ENCODE assay signal across 8 mouse cellular contexts in the genomic region with DNA sequence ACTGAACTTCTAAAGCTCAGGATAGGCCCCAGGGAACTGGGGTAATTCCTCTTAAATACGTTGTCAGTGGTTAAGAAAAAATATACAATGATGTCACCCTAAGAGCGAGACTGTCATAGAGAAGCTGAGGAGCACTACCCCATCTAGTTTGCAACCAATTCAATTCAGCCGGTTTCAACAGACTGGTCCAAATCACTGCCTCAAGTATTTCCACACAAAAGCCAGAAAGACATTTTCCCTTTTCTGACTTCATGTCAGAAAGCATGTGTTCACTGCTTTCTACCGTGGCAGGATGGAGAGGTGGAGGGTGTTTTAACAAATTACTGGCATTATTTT. TPM values are rescaled to one million over a fixed set of nuclear protein-coding genes. Genes with fewer than 3 reads are reported as not detected.
DNase-seq lines count a peak whose midpoint lies in the region; ATAC-seq and TF ChIP-seq lines count a peak whose summit lies in the region.

No protein-coding gene starts in this region.

- H3K9ac ChIP-seq in lung, embryonic 16.5 days (ENCODE audit: low read length), result peak overlapping the region; percentile 81
- peak overlapping the region; percentile 98 for H3K9ac ChIP-seq in embryonic facial prominence, embryonic 14.5 days (ENCODE audit: low read depth, low read length)
- H3K9ac ChIP-seq in limb, embryonic 14.5 days (ENCODE audit: low read depth, low read length, severe bottlenecking), result peak overlapping the region; percentile 98
- H3K9ac ChIP-seq in stomach, embryonic 14.5 days (replicated peaks; ENCODE audit: low read depth, low read length), result peak overlapping the region; percentile 89

- no peaks in the 10 kb centered on the region for H3K36me3 ChIP-seq in lung, embryonic 16.5 days (ENCODE audit: control insufficient read depth, insufficient read depth, low read length)
- H3K36me3 ChIP-seq in embryonic facial prominence, embryonic 14.5 days (ENCODE audit: control insufficient read depth, insufficient read depth, low read length), result no peaks in the 10 kb centered on the region
- H3K36me3 ChIP-seq in limb, embryonic 14.5 days (ENCODE audit: control insufficient read depth, insufficient read depth, low read length), result no peaks in the 10 kb centered on the region
- no peaks in the 10 kb centered on the region for H3K36me3 ChIP-seq in stomach, embryonic 14.5 days (ENCODE audit: control insufficient read depth, insufficient read depth, low read length)

- peak overlapping the region; percentile 69 for H3K4me3 ChIP-seq in lung, embryonic 16.5 days (ENCODE audit: low read length)
- H3K4me3 ChIP-seq in embryonic facial prominence, embryonic 14.5 days (ENCODE audit: low read depth, low read length), result peak overlapping the region; percentile 79
- H3K4me3 ChIP-seq in limb, embryonic 14.5 days (replicated peaks; ENCODE audit: low read length), result peak overlapping the region; percentile 77
- peak overlapping the region; percentile 63 for H3K4me3 ChIP-seq in stomach, embryonic 14.5 days (ENCODE audit: low read depth, low read length)

- ATAC-seq in lung, embryonic 16.5 days (ENCODE audit: low read depth), result no peak
- ATAC-seq in embryonic facial prominence, embryonic 14.5 days (ENCODE audit: low read depth), result peak; percentile 35; the same call in 1 of the 2 replicates
- no peak for ATAC-seq in limb, embryonic 14.5 days (ENCODE audit: low FRiP score, low read depth)
- ATAC-seq in stomach, embryonic 14.5 days (ENCODE audit: insufficient number of reproducible peaks, insufficient read depth, low FRiP score, low read depth), result no peak

- peak overlapping the region; percentile 79; the same call in 1 of the 2 replicates for H3K27ac ChIP-seq in lung, embryonic 16.5 days (ENCODE audit: low read length)
- peak overlapping the region; percentile 95; the same call in 1 of the 2 replicates for H3K27ac ChIP-seq in embryonic facial prominence, embryonic 14.5 days (replicated peaks; ENCODE audit: low read depth, low read length)
- peak overlapping the region; percentile 92 for H3K27ac ChIP-seq in limb, embryonic 14.5 days (replicated peaks; ENCODE audit: low read depth, low read length)
- H3K27ac ChIP-seq in stomach, embryonic 14.5 days (ENCODE audit: low read length), result peak overlapping the region; percentile 85

- H3K4me2 ChIP-seq in lung, embryonic 16.5 days (ENCODE audit: low read depth, low read length), result peak overlapping the region; percentile 68
- peak overlapping the region; percentile 63 for H3K4me2 ChIP-seq in embryonic facial prominence, embryonic 14.5 days (ENCODE audit: low read depth, low read length)
- peak overlapping the region; percentile 56 for H3K4me2 ChIP-seq in limb, embryonic 14.5 days (replicated peaks; ENCODE audit: low read depth, low read length, severe bottlenecking)
- peak overlapping the region; percentile 60 for H3K4me2 ChIP-seq in stomach, embryonic 14.5 days (replicated peaks; ENCODE audit: low read depth, low read length)

- peaks cover 13% of the 10 kb centered on the region for H3K4me1 ChIP-seq in lung, embryonic 16.5 days (replicated peaks; ENCODE audit: control insufficient read depth, insufficient read depth, low read length)
- peaks cover 9% of the 10 kb centered on the region for H3K4me1 ChIP-seq in embryonic facial prominence, embryonic 14.5 days (ENCODE audit: control insufficient read depth, insufficient read depth, low read length)
- peaks cover 12% of the 10 kb centered on the region for H3K4me1 ChIP-seq in limb, embryonic 14.5 days (ENCODE audit: control insufficient read depth, insufficient read depth, low read length)
- peaks cover 12% of the 10 kb centered on the region; the same call in 1 of the 2 replicates for H3K4me1 ChIP-seq in stomach, embryonic 14.5 days (ENCODE audit: control insufficient read depth, insufficient read depth, low read length)

- H3K27me3 ChIP-seq in lung, embryonic 16.5 days (ENCODE audit: control insufficient read depth, insufficient read depth, low read depth, low read length), result no peaks in the 10 kb centered on the region
- H3K27me3 ChIP-seq in embryonic facial prominence, embryonic 14.5 days (replicated peaks; ENCODE audit: control insufficient read depth, insufficient read depth, low read length), result no peaks in the 10 kb centered on the region
- no peaks in the 10 kb centered on the region for H3K27me3 ChIP-seq in limb, embryonic 14.5 days (ENCODE audit: control insufficient read depth, insufficient read depth, low read length)
- no peaks in the 10 kb centered on the region for H3K27me3 ChIP-seq in stomach, embryonic 14.5 days (ENCODE audit: control insufficient read depth, insufficient read depth, low read length)

- no peak for DNase-seq in lung, postnatal 36 days
- peak; percentile 25 for DNase-seq in embryonic facial prominence, embryonic 14.5 days (ENCODE audit: low spot score)
- DNase-seq in limb, embryonic 14.5 days (ENCODE audit: low spot score), result peak; percentile 13
- no peak for DNase-seq in thymus, adult 18-20 months
- no peak for DNase-seq in left cerebral cortex, postnatal 4 days
- no peak for DNase-seq in right cerebral cortex, postnatal 25 days

- no peaks in the 10 kb centered on the region for H3K9me3 ChIP-seq in lung, embryonic 16.5 days (ENCODE audit: control insufficient read depth, low read length)
- no peaks in the 10 kb centered on the region for H3K9me3 ChIP-seq in embryonic facial prominence, embryonic 14.5 days (ENCODE audit: control insufficient read depth, low read length)
- H3K9me3 ChIP-seq in limb, embryonic 14.5 days (ENCODE audit: control insufficient read depth, low read length), result no peaks in the 10 kb centered on the region
- H3K9me3 ChIP-seq in stomach, embryonic 14.5 days (ENCODE audit: control insufficient read depth, low read depth, low read length), result no peaks in the 10 kb centered on the region

- 4% methylated on average over 4 of the region's 4 CpGs for WGBS in lung, embryonic 16.5 days
- WGBS in embryonic facial prominence, embryonic 14.5 days, result 2% methylated on average over 4 of the region's 4 CpGs
- 5% methylated on average over 4 of the region's 4 CpGs for WGBS in limb, embryonic 14.5 days
- WGBS in stomach, embryonic 14.5 days, result 5% methylated on average over 4 of the region's 4 CpGs

- no peak for TF ChIP-seq POLR2A in limb, embryonic 14.5 days (IDR thresholded peaks at IDR 0.05; ENCODE audit: borderline replicate concordance, extremely low read depth, insufficient read depth, insufficient read length)

- intact Hi-C loops in left cerebral cortex, postnatal 4 days (cut with DNase I), result no loop called here

RNA-seq across cellular contexts. Expression of gene Myef2, which starts 1.2 kb away (rescaled TPM):
- 82.3 and 93.8 TPM in 2 replicates for polyA plus RNA-seq in lung, embryonic 16.5 days (2015; fragmentation: Nextera tagmentation; extraction: Ambion mirVana)
- 92.6 and 101 TPM in 2 replicates for polyA plus RNA-seq in embryonic facial prominence, embryonic 14.5 days (2014; fragmentation: Nextera tagmentation; extraction: Ambion mirVana)
- 75.8 and 96.5 TPM in 2 replicates for polyA plus RNA-seq in limb, embryonic 14.5 days (2012; rRNA removed)
- 103 and 113 TPM in 2 replicates for polyA plus RNA-seq in limb, embryonic 14.5 days (2014; fragmentation: Nextera tagmentation; extraction: Ambion mirVana)
- 123 and 126 TPM in 2 replicates for polyA plus RNA-seq in stomach, embryonic 14.5 days (2014; fragmentation: Nextera tagmentation; extraction: Ambion mirVana)
- total RNA-seq in left cerebral cortex, postnatal 4 days (2021), result 100 to 1,000 TPM; 187 to 188 TPM

RNA-seq across cellular contexts. Expression of gene Ctxn2, which starts 14.2 kb away (rescaled TPM):
- polyA plus RNA-seq in lung, embryonic 16.5 days (2015; fragmentation: Nextera tagmentation; extraction: Ambion mirVana), result not detected in 2 replicates
- not detected in 2 replicates for polyA plus RNA-seq in embryonic facial prominence, embryonic 14.5 days (2014; fragmentation: Nextera tagmentation; extraction: Ambion mirVana)
- not detected in 2 replicates for polyA plus RNA-seq in limb, embryonic 14.5 days (2012; rRNA removed)
- polyA plus RNA-seq in limb, embryonic 14.5 days (2014; fragmentation: Nextera tagmentation; extraction: Ambion mirVana), result not detected in 2 replicates
- polyA plus RNA-seq in stomach, embryonic 14.5 days (2014; fragmentation: Nextera tagmentation; extraction: Ambion mirVana), result not detected in 2 replicates
- 10 to 100 TPM in 1 of 2 experiments, 1 to 10 TPM in 1; 6.7 to 10.8 TPM for total RNA-seq in left cerebral cortex, postnatal 4 days (2021)

RNA-seq across cellular contexts. Expression of gene Slc12a1, which starts 30.0 kb away (rescaled TPM):
- polyA plus RNA-seq in lung, embryonic 16.5 days (2015; fragmentation: Nextera tagmentation; extraction: Ambion mirVana), result 0.03 TPM in 1 of 2 replicates, not detected in the other
- polyA plus RNA-seq in embryonic facial prominence, embryonic 14.5 days (2014; fragmentation: Nextera tagmentation; extraction: Ambion mirVana), result not detected in 2 replicates
- polyA plus RNA-seq in limb, embryonic 14.5 days (2012; rRNA removed), result 0.04 and 0.06 TPM in 2 replicates
- 0.06 and 0.11 TPM in 2 replicates for polyA plus RNA-seq in limb, embryonic 14.5 days (2014; fragmentation: Nextera tagmentation; extraction: Ambion mirVana)
- not detected in 2 replicates for polyA plus RNA-seq in stomach, embryonic 14.5 days (2014; fragmentation: Nextera tagmentation; extraction: Ambion mirVana)
- total RNA-seq in left cerebral cortex, postnatal 4 days (2021), result under 1 TPM; 0.10 to 0.12 TPM

RNA-seq across cellular contexts. Expression of gene Slc24a5, which starts 54.3 kb away (rescaled TPM):
- polyA plus RNA-seq in lung, embryonic 16.5 days (2015; fragmentation: Nextera tagmentation; extraction: Ambion mirVana), result 1.7 and 2.4 TPM in 2 replicates
- 7.0 and 7.5 TPM in 2 replicates for polyA plus RNA-seq in embryonic facial prominence, embryonic 14.5 days (2014; fragmentation: Nextera tagmentation; extraction: Ambion mirVana)
- polyA plus RNA-seq in limb, embryonic 14.5 days (2012; rRNA removed), result 0.86 and 0.97 TPM in 2 replicates
- polyA plus RNA-seq in limb, embryonic 14.5 days (2014; fragmentation: Nextera tagmentation; extraction: Ambion mirVana), result 5.9 and 6.8 TPM in 2 replicates
- polyA plus RNA-seq in stomach, embryonic 14.5 days (2014; fragmentation: Nextera tagmentation; extraction: Ambion mirVana), result 3.5 and 4.8 TPM in 2 replicates
- total RNA-seq in left cerebral cortex, postnatal 4 days (2021), result not detected

Comparison
In these comparisons a context has a peak if more than half of its experiments do, and no peak if none do; other contexts are left out.
1. DNase-seq: peak in embryonic facial prominence, embryonic 14.5 days (single experiment) and limb, embryonic 14.5 days (single experiment); none in lung, postnatal 36 days (single experiment), thymus, adult 18-20 months (0 of 2), left cerebral cortex, postnatal 4 days (single experiment) and right cerebral cortex, postnatal 25 days (single experiment).
2. Peak in every context shown above with its lines, with median percentiles within 50 percentile points of each other: H3K27ac ChIP-seq, H3K4me2 ChIP-seq, H3K4me3 ChIP-seq and H3K9ac ChIP-seq.